Mouse (Mus musculus): ENCODE measurements at regions not wholly inside any gene's neighbourhood (a gene's known extent, or its start where the extent isn't known, plus 50 kb on each side); places are given as distances from the start of the nearest gene placed in this dataset.

DNA sequence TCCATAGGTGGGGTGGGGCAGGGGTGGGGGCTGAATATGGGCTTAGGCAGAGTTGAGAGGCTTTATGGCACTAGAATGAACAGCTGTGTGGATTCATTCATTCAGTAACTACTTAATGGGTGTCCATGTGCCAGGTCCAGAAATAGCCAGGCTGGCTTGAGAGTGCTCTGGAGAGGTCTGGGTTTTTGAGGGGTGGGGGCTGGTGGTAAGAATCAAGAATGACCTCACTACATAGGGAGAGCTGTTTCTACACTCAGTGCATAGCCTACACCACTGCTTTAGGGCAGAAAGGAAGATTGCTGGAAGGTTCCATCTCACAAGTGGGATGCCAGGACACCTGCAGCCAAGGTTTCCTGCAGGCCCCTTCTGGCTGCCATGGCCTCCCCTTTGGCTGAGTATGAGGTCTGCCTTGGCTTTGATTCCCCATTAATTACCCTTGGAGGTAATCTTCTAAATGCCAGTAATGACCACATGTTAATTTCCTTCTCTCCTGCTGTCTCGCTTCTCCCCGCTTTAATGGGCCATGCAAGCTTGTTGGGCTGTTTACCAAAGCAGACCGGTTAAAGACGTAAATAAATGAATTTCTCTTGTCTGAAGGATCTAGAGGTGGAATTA, 71.7 kb upstream of the Klf4 start:
- WGBS: 86% methylated on average over 4 of the region's 4 CpGs
- no peaks in the 10 kb centered on the region for H3K27me3 ChIP-seq (replicated peaks; ENCODE audit: control insufficient read depth, insufficient read depth, low read length)

DNA sequence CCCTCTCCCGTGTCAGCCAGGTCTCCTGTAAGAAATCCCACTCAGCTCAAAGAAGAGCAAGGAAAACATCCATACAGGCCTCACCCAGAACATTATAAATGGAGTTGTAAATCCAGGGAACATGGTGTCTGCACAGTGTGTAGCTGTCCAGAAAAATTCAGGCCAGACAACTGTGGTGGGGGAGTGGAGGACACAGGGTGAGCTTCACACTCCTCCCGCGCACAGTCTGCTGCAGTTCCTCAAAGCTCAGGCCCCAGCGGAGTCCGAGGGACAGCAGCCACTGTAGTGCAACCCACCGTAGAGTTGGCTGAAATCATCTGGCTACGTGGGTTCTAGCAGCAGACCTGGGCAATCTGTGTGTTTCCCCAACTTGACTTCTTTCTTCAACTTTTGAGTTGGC, 62.9 kb upstream of the Klf4 start:
- no peaks in the 10 kb centered on the region for H3K36me3 ChIP-seq (ENCODE audit: control insufficient read depth, insufficient read depth, low read length)
- no peaks in the 10 kb centered on the region for H3K27me3 ChIP-seq (replicated peaks; ENCODE audit: control insufficient read depth, insufficient read depth, low read length)
- no peak overlapping the region for H3K27ac ChIP-seq (ENCODE audit: low read depth)
- H3K4me2 ChIP-seq (ENCODE audit: low read length): no peak overlapping the region
- H3K9me3 ChIP-seq (ENCODE audit: control insufficient read depth, low read length): no peaks in the 10 kb centered on the region
- ATAC-seq (replicated peaks; ENCODE audit: low FRiP score, low TSS enrichment, low read depth): no peak
- H3K4me3 ChIP-seq (ENCODE audit: low read depth, low read length): no peak overlapping the region
- H3K4me1 ChIP-seq (replicated peaks; ENCODE audit: control insufficient read depth, insufficient read depth, low read length): peaks cover 5% of the 10 kb centered on the region; the same call in 1 of the 2 replicates
- no peak overlapping the region for H3K9ac ChIP-seq (ENCODE audit: low read length)
- WGBS: 66% methylated on average over 7 of the region's 7 CpGs
- no peak for DNase-seq (ENCODE audit: low spot score)

More for the DNA sequence above, 71.7 kb upstream of the Klf4 start:
- no peaks in the 10 kb centered on the region for H3K4me1 ChIP-seq (replicated peaks; ENCODE audit: control insufficient read depth, insufficient read depth, low read length)
- no peak overlapping the region for H3K4me3 ChIP-seq (ENCODE audit: low read depth, low read length)
- no peak overlapping the region for H3K27ac ChIP-seq (ENCODE audit: low read depth)
- DNase-seq (ENCODE audit: low spot score) (no peak), ATAC-seq (replicated peaks; ENCODE audit: low FRiP score, low TSS enrichment, low read depth) (no peak)
- no peak overlapping the region for H3K4me2 ChIP-seq (ENCODE audit: low read length)
- no peak overlapping the region for H3K9ac ChIP-seq (ENCODE audit: low read length)
- no peaks in the 10 kb centered on the region for H3K36me3 ChIP-seq (ENCODE audit: control insufficient read depth, insufficient read depth, low read length)
- no peaks in the 10 kb centered on the region for H3K9me3 ChIP-seq (ENCODE audit: control insufficient read depth, low read length)

DNA sequence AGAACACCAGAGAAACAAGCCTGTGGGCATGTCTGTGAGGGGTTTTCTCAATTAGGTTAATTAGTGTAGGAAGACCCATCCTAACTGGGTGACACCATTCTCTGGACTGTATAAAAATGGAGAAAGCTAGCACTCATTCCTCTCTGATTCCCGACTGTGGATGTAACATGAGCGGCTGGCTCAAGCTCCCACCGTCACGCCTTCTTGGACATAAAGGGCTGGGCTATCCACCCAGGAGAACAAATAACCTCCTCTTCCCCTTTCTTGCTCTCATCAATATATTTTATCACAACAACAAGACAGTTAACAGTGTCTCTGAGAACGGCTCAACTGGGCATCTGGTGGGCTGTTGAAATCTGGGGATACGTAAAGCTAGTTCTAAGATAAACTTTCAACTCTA, 62.4 kb upstream of the Klf4 start:
- Histone ChIP-seq H3K27me3 (replicated peaks; ENCODE audit: control insufficient read depth, insufficient read depth, low read length) (no peaks in the 10 kb centered on the region), H3K9ac (ENCODE audit: low read length) (no peak overlapping the region), H3K9me3 (ENCODE audit: control insufficient read depth, low read length) (no peaks in the 10 kb centered on the region), H3K4me2 (ENCODE audit: low read length) (no peak overlapping the region), H3K4me1 (replicated peaks; ENCODE audit: control insufficient read depth, insufficient read depth, low read length) (peaks cover 5% of the 10 kb centered on the region; the same call in 1 of the 2 replicates), H3K36me3 (ENCODE audit: control insufficient read depth, insufficient read depth, low read length) (no peaks in the 10 kb centered on the region), H3K4me3 (ENCODE audit: low read depth, low read length) (no peak overlapping the region), H3K27ac (ENCODE audit: low read depth) (no peak overlapping the region)
- DNase-seq (ENCODE audit: low spot score) (no peak), ATAC-seq (replicated peaks; ENCODE audit: low FRiP score, low TSS enrichment, low read depth) (no peak)
- 40% methylated on average over 6 of the region's 6 CpGs for WGBS

DNA sequence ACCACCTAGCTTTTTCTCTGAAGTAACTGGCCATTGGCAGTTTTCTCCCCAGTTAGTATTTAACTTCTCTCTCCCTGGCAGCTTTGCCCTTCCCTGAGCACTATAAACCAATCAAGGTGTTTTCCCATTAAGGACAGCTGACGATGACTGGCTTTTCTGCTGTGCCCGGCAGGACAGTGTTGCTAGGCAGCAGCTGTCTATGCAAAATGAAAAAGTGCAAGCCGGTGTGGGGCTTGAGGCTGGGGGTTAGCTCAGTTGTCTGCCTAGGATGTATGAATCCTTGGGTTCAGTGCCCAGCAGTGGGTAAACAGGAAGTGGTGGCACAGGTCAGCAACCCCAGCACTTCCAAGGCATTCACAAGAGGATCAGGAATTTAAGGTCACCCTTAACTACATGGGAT, 60.9 kb upstream of the Klf4 start:
- H3K9me3 ChIP-seq (ENCODE audit: control insufficient read depth, low read length): no peaks in the 10 kb centered on the region
- ATAC-seq (replicated peaks; ENCODE audit: low FRiP score, low TSS enrichment, low read depth) (no peak), DNase-seq (ENCODE audit: low spot score) (no peak)
- H3K27me3 ChIP-seq (replicated peaks; ENCODE audit: control insufficient read depth, insufficient read depth, low read length): no peaks in the 10 kb centered on the region
- H3K36me3 ChIP-seq (ENCODE audit: control insufficient read depth, insufficient read depth, low read length): no peaks in the 10 kb centered on the region
- no peak overlapping the region for H3K9ac ChIP-seq (ENCODE audit: low read length)
- H3K4me3 ChIP-seq (ENCODE audit: low read depth, low read length): no peak overlapping the region
- peaks cover 5% of the 10 kb centered on the region; the same call in 1 of the 2 replicates for H3K4me1 ChIP-seq (replicated peaks; ENCODE audit: control insufficient read depth, insufficient read depth, low read length)
- 12% methylated on average over 3 of the region's 3 CpGs for WGBS
- no peak overlapping the region for H3K27ac ChIP-seq (ENCODE audit: low read depth)
- H3K4me2 ChIP-seq (ENCODE audit: low read length): no peak overlapping the region

DNA sequence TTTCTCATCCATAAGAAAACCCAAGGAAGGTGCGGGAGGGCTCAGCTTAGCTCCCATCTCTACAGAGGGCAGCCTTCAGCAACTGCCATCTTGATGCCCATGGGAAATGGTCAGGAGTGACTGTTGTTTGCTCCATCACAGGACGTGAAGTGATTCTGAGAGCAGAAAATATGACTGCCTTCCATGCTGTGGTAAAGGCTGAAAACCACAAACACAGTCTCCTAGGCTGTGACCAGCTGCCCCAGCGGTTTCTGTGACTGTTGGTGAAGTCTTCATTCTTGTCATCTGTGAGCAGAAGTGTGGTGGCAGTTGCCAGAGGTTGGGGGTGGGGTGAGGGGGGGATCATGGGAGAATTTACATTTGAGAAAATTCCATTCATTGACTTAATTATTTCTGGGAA, 53.9 kb upstream of the Klf4 start:
- Histone ChIP-seq H3K36me3 (ENCODE audit: control insufficient read depth, insufficient read depth, low read length) (no peaks in the 10 kb centered on the region), H3K4me3 (ENCODE audit: low read depth, low read length) (no peak overlapping the region), H3K4me2 (ENCODE audit: low read length) (no peak overlapping the region), H3K4me1 (replicated peaks; ENCODE audit: control insufficient read depth, insufficient read depth, low read length) (no peaks in the 10 kb centered on the region), H3K9me3 (ENCODE audit: control insufficient read depth, low read length) (no peaks in the 10 kb centered on the region), H3K27ac (ENCODE audit: low read depth) (no peak overlapping the region), H3K27me3 (replicated peaks; ENCODE audit: control insufficient read depth, insufficient read depth, low read length) (no peaks in the 10 kb centered on the region), H3K9ac (ENCODE audit: low read length) (no peak overlapping the region)
- ATAC-seq (replicated peaks; ENCODE audit: low FRiP score, low TSS enrichment, low read depth): no peak
- 79% methylated on average over 3 of the region's 3 CpGs for WGBS
- no peak for DNase-seq (ENCODE audit: low spot score)

DNA sequence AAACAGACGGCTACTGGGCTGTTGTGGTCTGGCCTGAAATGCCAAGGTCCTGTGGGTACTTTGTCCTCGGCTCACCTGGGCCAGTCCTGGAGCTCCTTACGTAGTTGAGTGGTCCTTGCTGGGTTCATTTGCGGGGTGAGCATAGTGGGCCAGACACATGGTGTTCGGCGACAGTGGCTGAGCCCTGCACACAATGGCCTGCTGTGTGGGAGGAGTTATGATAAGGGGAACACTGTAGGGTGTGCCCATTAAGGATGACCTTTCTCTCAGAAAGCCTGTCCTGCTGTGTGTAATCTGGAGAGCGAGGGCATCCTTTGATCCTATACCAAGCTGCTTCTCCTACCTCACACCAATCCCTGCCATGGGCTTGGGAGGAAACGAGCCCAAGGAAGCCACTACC, 51.3 kb upstream of the Klf4 start:
- no peak for DNase-seq (ENCODE audit: low spot score)
- Histone ChIP-seq H3K4me2 (ENCODE audit: low read length) (no peak overlapping the region), H3K36me3 (ENCODE audit: control insufficient read depth, insufficient read depth, low read length) (no peaks in the 10 kb centered on the region), H3K27me3 (replicated peaks; ENCODE audit: control insufficient read depth, insufficient read depth, low read length) (no peaks in the 10 kb centered on the region), H3K9me3 (ENCODE audit: control insufficient read depth, low read length) (no peaks in the 10 kb centered on the region), H3K4me1 (replicated peaks; ENCODE audit: control insufficient read depth, insufficient read depth, low read length) (no peaks in the 10 kb centered on the region), H3K4me3 (ENCODE audit: low read depth, low read length) (no peak overlapping the region), H3K27ac (ENCODE audit: low read depth) (no peak overlapping the region), H3K9ac (ENCODE audit: low read length) (no peak overlapping the region)
- no peak for ATAC-seq (replicated peaks; ENCODE audit: low FRiP score, low TSS enrichment, low read depth)
- WGBS: 73% methylated on average over 8 of the region's 8 CpGs

Data from intestine, embryonic 14.5 days (tissue).